Mouse (Mus musculus) heart, adult 2 months (tissue): Measurements from ENCODE around the gene Oxct2a.

Experiments
- CTCF ChIP-seq: fragments of 200-600 bp; IDR thresholded peaks from 2 replicates; pipeline ENCODE4 v1.8.1; 2022; ENCODE audit warnings: antibody characterized with exemption, mild to moderate bottlenecking, moderate library complexity
- EP300 ChIP-seq: fragments of 200-500 bp; IDR thresholded peaks from 2 replicates; pipeline ENCODE4 v1.6.1; 2011; ENCODE audit warnings: low read depth, low read length, control low read depth; ENCODE audit not compliant: insufficient read depth
- POLR2A ChIP-seq: fragments of 200-500 bp; IDR thresholded peaks from 2 replicates; pipeline ENCODE4 v1.6.1; 2011; ENCODE audit warnings: mild to moderate bottlenecking, low read depth, low read length, control low read depth; ENCODE audit not compliant: insufficient read depth

- no peak for TF ChIP-seq CTCF
- TF ChIP-seq EP300: no peak
- no peak for TF ChIP-seq POLR2A
These were observed 31.0 kb downstream of the Oxct2a start for GRCm38 (mm10) chr4:123292390-123292789.
